ENCODE assay signal across 7 mouse cellular contexts in the genomic region with DNA sequence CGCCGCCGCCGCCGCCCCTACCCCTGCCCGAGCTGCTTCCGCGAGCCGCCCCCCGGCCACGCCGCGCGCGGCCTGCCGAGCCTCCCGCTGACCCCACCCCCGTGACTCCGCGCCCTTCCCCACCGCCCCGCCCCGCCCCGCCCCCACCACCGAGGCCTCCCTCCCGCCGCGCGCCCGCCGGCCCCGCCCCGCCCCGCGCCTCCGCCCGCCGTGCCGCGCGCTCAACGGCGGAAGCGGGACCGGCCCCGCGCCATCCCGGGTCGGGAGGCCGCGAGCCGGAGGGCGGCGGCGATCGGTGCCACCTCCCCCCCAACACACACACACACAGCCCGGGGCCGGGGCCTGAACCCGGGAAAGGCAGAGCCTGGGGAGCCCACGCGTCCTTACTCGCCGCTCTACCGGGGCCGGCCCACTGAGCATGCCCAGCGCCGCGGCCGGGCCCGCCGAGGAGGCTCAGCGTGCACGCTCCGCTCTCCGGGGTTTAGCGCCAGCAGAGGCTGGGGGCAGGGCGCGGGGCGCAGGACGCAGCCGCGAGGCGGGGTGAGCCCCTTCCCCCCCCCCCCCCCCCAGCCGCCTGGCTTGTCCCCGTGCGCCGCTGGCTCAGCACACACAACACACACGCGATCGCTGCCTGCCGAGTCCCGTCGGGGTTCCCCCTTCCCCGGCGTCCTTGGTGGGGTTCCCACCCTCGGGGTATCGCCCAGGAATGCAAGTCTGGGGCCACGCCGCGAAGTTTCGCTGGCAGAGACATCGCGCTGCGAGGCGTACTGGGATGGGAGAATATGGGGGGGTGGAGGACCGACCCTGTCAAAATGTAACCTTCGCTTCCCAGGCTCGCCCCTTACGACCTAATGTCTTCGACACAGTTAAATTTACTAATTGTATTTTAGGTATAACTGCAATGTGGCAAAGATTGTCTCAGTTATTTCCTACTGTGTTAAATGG. TPM values are rescaled to one million over a fixed set of nuclear protein-coding genes. Genes with fewer than 3 reads are reported as not detected.
A peak's percentile ranks its signal among the peaks of the same experiment; 100 is the strongest.
DNase-seq lines count a peak whose midpoint lies in the region; ATAC-seq and TF ChIP-seq lines count a peak whose summit lies in the region.

Memo1 (minus strand) TSS at position 496 of the 945 bp plus-strand sequence.

- WGBS in embryonic facial prominence, embryonic 14.5 days = 0% methylated on average over 17 of the region's 110 CpGs
- under 1% methylated on average over 49 of the region's 110 CpGs for WGBS in limb, embryonic 15.5 days
- under 1% methylated on average over 45 of the region's 110 CpGs for WGBS in midbrain, postnatal 0 days

- DNase-seq in adrenal gland, postnatal 14 days = peak; percentile 93
- peak; percentile 94 for DNase-seq in embryonic facial prominence, embryonic 14.5 days (ENCODE audit: low spot score)
- peak; percentile 69 for DNase-seq in heart, adult 8-10 months (ENCODE audit: low spot score)
- DNase-seq in kidney, adult 9 months = peak; percentile 77
- DNase-seq in midbrain, postnatal 0 days (ENCODE audit: low spot score) = peak; percentile 81
- DNase-seq in spleen, postnatal 14 days (ENCODE audit: low spot score in 2 of 2) = peak; percentile 53 to 65

- no peak for TF ChIP-seq CTCF in midbrain, postnatal 0 days (IDR thresholded peaks at IDR 0.05)

- peaks cover 19% of the 10 kb centered on the region for H3K36me3 ChIP-seq in embryonic facial prominence, embryonic 14.5 days (ENCODE audit: control insufficient read depth, insufficient read depth, low read length)
- peaks cover 12% of the 10 kb centered on the region for H3K36me3 ChIP-seq in limb, embryonic 15.5 days
- peaks cover 5% of the 10 kb centered on the region; the same call in 1 of the 2 replicates for H3K36me3 ChIP-seq in midbrain, postnatal 0 days (ENCODE audit: insufficient read depth, low read length)

- H3K4me3 ChIP-seq in embryonic facial prominence, embryonic 14.5 days (ENCODE audit: low read depth, low read length) = peak within 1 kb of the TSS; percentile 78
- H3K4me3 ChIP-seq in limb, embryonic 15.5 days = peak within 1 kb of the TSS; percentile 94
- H3K4me3 ChIP-seq in midbrain, postnatal 0 days (ENCODE audit: low read depth, low read length) = peak within 1 kb of the TSS; percentile 89

- peak within 1 kb of the TSS; percentile 76 for H3K4me2 ChIP-seq in embryonic facial prominence, embryonic 14.5 days (ENCODE audit: low read depth, low read length)
- H3K4me2 ChIP-seq in limb, embryonic 15.5 days = peak within 1 kb of the TSS; percentile 62
- peak within 1 kb of the TSS; percentile 69 for H3K4me2 ChIP-seq in midbrain, postnatal 0 days (ENCODE audit: low read depth, low read length, poor library complexity, severe bottlenecking)

- H3K27me3 ChIP-seq in embryonic facial prominence, embryonic 14.5 days (replicated peaks; ENCODE audit: control insufficient read depth, insufficient read depth, low read length) = no peaks in the 10 kb centered on the region
- no peaks in the 10 kb centered on the region for H3K27me3 ChIP-seq in limb, embryonic 15.5 days
- no peaks in the 10 kb centered on the region for H3K27me3 ChIP-seq in midbrain, postnatal 0 days (ENCODE audit: insufficient read depth, low read length)

- H3K9ac ChIP-seq in embryonic facial prominence, embryonic 14.5 days (ENCODE audit: low read depth, low read length) = peak within 1 kb of the TSS; percentile 92
- H3K9ac ChIP-seq in limb, embryonic 15.5 days = peak within 1 kb of the TSS; percentile 92
- peak within 1 kb of the TSS; percentile 80 for H3K9ac ChIP-seq in midbrain, postnatal 0 days (replicated peaks; ENCODE audit: low read length, poor library complexity, severe bottlenecking)

- peak; percentile 91 for ATAC-seq in embryonic facial prominence, embryonic 14.5 days (ENCODE audit: low read depth)
- peak; percentile 91 for ATAC-seq in limb, embryonic 15.5 days (ENCODE audit: insufficient number of reproducible peaks, low FRiP score, low TSS enrichment, low read depth)
- peak; percentile 88 for ATAC-seq in midbrain, postnatal 0 days (ENCODE audit: low FRiP score)

- peaks cover 23% of the 10 kb centered on the region for H3K4me1 ChIP-seq in embryonic facial prominence, embryonic 14.5 days (ENCODE audit: control insufficient read depth, insufficient read depth, low read length)
- peaks cover 14% of the 10 kb centered on the region for H3K4me1 ChIP-seq in limb, embryonic 15.5 days
- H3K4me1 ChIP-seq in midbrain, postnatal 0 days (ENCODE audit: insufficient read depth, low read length) = no peaks in the 10 kb centered on the region; the same call in 1 of the 2 replicates

- H3K27ac ChIP-seq in embryonic facial prominence, embryonic 14.5 days (replicated peaks; ENCODE audit: low read depth, low read length) = peak within 1 kb of the TSS; percentile 99
- H3K27ac ChIP-seq in limb, embryonic 15.5 days = peak within 1 kb of the TSS; percentile 99
- peak within 1 kb of the TSS; percentile 88 for H3K27ac ChIP-seq in midbrain, postnatal 0 days (ENCODE audit: low read depth, low read length)

- no peaks in the 10 kb centered on the region for H3K9me3 ChIP-seq in embryonic facial prominence, embryonic 14.5 days (ENCODE audit: control insufficient read depth, low read length)
- no peaks in the 10 kb centered on the region for H3K9me3 ChIP-seq in limb, embryonic 15.5 days
- no peaks in the 10 kb centered on the region for H3K9me3 ChIP-seq in midbrain, postnatal 0 days (ENCODE audit: low read length)

RNA-seq across cellular contexts. Expression of gene Memo1, which starts in this region (rescaled TPM):
- 88.5 and 102 TPM in 2 replicates for total RNA-seq in adrenal gland, postnatal 14 days (2021)
- 94.9 and 102 TPM in 2 replicates for polyA plus RNA-seq in embryonic facial prominence, embryonic 14.5 days (2014; fragmentation: Nextera tagmentation; extraction: Ambion mirVana)
- total RNA-seq in heart, adult 8-10 months (2022) = 10 to 100 TPM; 59.3 to 63.2 (median 61.2) TPM
- 85.3 and 86.2 TPM in 2 replicates for polyA plus RNA-seq in limb, embryonic 15.5 days (2015; fragmentation: Nextera tagmentation; extraction: Ambion mirVana)
- 45.5 and 54.4 TPM in 2 replicates for total RNA-seq in midbrain, postnatal 0 days (2014; rRNA removed)
- polyA plus RNA-seq in midbrain, postnatal 0 days (2015; fragmentation: Nextera tagmentation; extraction: Ambion mirVana) = 36.8 and 37.5 TPM in 2 replicates

Comparison
In these comparisons a context has a peak if more than half of its experiments do, and no peak if none do; other contexts are left out.
1. Peak in every context shown above with its lines: DNase-seq, ATAC-seq, H3K4me3 ChIP-seq and H3K27ac ChIP-seq.